Mouse (Mus musculus) naive thymus-derived CD4-positive, alpha-beta T cell, adult 2 months (primary cell): ENCODE results near the gene Rab11fip4.
A peak's percentile ranks its signal among the peaks of the same experiment; 100 is the strongest.

ENCODE experiments used
- DNase-seq: peaks from one replicate; pipeline ENCODE4 v3.0.0-alpha.2; 2011; ENCODE audit warnings: low read depth

The Rab11fip4 gene

DNA sequence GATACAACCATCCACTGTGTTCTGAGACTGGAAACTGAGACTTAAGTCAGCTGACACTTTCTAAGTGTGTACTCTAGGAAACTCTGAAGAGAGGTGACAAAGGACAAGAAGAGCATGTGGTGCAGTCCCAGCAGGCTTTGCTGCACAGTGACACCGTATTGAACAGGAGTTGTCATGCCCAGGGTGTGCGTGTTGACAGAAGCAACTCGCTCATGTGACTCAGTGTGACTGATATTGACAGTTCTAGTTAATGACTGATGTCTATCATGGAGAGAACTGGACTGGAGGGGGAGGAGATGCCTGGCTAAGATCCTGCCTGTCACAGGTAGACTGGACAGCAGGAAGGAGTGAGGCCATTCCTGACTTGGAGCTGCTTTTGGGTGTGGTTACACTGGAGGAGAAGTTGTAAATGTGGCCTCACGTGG lies 63.4 kb downstream of the Rab11fip4 start:
- DNase-seq: peak; percentile 57

DNA sequence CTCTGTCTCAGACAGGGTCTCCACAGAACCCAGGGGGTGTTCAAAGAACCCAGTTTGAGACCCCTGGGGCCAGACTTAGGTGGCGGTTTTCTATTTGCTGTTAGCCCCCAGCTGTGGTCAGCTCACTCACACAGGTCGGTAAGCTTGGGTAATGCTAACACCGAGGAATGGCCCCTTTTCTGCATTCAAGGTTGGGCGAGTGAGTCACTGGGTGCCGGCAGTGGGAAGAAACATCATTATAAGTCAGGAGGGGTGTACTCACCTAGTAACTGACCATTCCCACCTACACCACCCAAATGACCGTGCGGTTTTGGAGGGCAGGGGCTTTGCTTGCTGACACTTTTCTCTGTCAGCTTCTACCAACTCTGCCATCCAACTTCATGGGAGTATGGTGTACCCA lies 64.6 kb downstream of the Rab11fip4 start:
- no peak for DNase-seq

DNA sequence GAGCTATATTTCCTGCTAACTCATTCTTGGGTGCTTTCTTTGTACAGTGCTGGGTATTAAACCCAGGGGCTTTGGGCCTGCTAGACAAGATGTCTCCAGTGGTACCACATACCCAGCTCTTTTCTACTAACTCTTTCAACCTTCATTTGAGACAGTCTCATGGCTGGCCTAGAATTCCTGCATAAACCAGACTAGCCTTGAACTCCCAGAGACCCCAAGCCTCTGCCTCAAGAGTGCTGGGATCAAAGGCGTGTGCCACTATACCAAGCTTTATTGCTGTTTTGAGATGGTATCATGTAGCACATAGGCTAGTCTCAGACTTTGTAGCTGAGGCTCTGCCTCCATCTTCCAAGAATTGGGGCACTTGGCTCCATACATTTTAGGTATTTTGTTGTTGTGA lies 65.5 kb downstream of the Rab11fip4 start:
- DNase-seq: no peak

DNA sequence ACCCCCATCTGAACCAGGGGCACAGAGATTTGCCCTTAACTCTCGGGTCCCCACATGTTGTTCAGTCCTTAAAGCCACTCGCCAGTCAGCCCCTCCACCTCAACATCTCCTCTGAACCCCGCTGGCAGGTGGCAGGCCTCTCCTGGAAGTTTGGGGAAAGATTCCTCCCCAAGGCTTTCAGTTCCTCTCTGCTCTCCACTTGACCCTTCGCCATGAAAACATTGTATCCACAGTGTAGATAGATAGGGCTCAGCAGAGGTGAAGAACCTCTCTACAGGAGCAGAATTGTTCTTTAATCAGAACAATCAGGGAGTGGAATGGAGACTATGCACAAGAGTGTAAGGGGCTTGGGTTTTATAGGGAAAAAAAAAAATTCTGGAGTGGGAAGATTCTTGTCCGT lies 66.0 kb downstream of the Rab11fip4 start:
- no peak for DNase-seq

DNA sequence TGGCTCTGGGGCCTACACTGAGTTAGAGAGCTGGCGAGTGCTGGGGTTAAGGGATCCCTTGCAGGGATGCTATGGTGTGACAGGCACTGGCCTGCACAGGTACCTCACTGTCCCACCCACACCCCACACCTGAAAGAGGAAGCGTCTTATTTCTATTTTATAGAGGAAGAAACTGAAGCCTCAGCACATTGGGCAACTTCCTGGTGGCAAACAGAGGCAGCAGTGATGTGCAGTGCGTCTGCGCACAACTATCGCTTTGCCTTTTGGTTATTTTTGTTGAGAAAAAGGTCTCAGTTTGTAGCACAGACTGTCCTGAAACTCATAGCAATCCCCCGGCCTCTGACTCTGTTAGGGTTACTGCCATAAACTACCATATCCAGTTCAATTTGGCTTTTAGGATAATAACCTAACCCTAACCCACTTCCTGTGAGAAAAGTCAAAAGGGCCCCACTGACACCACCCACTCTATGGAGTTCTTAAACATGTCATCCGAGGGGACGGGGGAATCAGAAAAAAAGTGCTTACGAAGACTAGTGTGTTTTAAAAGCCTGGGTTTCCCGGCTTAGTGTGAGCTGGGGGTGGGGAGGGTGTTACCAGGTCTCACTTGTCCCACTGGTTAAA lies 67.3 kb downstream of the Rab11fip4 start:
- DNase-seq: peak; percentile 83

DNA sequence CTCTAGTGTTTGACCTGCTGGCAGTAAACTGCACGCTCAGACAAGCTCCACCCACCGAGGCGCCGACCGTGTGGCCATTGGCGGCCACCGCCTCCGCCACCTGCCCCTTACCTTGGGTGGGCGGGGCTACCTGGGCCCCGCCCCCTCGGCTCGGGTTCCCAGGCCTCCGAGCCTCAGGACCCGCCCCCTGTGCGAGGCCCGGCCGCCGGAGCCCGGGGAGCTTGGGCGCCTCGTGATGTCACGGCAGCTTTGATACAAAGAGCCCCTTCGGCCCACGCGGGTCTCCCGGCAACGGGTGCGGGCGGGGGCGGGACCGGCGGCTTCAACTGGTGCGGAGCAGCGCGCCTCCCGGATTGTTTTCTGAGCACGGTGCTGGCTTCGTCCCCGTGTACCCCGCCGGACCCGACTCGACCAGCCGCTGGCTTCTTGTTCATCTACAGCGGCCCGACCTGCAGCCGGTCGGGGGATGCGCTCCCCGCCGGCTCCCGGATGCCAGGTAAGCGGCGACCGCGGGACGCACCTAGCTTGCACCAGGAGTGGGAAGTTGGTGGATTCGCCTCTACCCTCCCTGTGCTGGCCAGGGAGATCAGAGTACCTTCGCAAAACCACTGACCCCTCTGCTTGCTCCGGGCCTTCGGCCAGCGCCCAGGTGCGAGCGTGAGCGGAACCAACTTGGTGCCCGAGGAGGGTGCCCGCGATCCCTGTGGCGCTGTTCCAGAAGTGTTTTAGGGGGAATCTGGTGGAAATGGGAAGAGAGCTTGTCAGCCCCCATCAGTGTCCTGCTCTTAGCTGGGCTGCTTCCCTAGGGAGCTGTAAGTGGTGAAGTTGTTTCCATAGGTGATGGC lies 69.6 kb downstream of the Rab11fip4 start:
- peak; percentile 88 for DNase-seq

DNA sequence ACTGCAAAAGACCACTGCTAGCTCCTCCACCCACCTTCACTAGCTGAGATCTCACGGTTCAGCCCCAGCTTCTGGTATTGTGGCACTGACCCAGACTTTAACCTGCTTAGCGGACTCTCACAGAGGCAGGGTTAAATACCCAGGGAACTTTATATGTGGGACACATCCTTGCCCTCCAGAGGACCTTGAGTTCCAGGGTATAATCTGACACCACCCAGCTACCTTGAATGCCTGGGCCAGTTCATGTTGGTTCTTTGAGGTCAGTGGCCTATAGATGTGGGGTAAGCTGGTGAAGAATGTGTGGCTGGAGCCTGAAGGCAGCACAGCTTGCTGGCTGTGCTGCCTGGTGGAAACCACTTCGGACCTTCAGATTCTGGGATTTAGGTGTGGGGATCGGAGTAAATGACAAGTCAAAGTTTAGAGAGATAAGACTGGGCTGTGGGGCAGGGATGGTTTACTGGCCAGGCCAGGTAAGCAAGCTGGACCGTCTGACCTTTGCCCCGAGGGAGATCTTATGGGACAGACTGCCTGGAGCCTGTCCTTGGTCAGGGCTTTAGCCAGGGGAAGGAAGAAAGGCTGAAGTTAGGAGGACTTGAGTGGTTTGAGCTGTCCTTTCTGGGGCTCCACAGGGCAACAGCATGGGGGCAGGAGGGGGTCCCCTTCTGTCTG lies 71.0 kb downstream of the Rab11fip4 start:
- no peak for DNase-seq

DNA sequence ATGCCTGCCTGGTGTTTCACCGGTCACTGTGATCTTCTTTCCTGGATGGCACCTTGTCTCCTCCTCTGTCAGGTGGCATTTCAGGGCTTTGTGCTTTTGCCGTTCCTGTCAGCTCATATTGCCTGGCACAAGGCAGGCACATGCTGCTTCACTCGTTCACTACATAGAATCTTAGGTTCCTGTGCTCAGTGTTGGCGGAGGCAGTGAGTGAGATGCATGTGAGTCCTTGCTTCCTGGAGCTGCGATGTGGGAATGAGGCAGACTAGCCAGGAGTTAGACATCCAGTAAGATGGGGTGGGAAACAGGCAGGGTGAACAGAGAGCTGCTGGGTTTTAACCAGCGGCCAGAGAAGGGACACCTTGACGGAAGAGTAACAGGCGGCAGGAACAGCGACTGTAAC lies 72.1 kb downstream of the Rab11fip4 start:
- DNase-seq: no peak

DNA sequence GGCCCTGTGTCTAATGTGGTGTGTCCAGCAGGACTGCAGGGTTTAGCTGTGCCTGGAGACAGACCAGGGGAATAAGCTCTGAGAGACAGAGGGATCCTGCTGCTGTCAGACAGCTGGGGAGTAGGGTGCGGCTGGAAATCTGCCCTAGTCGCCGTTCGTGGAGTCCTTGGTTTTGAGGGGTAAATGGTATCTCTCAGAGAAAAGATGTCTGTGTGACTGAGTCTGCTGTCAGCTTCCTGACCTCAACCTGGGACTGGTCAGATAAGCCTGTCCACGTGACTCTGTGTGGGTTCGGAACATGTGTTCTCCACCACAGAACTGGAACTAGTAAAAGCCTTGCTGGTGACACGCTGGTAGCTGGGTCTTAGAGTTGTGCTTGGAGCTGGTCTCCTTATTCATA lies 72.6 kb downstream of the Rab11fip4 start:
- no peak for DNase-seq

DNA sequence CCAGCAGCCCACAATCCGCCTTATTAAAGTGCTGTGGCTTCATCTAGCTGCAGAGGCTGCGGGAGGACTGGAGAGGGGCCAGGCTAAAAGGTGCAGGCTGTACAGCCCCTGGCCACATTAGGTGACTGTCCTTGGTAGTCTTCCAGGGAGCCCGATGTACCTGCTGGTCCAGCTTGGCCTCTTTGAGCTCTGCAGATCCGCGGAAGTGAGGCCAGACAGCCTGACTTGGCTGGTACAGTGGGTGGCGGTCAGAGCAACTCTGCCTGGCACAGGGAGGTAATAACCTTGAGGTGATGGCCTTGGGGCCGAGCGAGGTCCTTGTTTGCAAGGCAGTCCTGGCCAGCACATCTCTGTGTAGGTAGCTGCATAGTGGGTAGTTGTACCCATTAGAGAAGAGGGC lies 75.5 kb downstream of the Rab11fip4 start:
- no peak for DNase-seq

DNA sequence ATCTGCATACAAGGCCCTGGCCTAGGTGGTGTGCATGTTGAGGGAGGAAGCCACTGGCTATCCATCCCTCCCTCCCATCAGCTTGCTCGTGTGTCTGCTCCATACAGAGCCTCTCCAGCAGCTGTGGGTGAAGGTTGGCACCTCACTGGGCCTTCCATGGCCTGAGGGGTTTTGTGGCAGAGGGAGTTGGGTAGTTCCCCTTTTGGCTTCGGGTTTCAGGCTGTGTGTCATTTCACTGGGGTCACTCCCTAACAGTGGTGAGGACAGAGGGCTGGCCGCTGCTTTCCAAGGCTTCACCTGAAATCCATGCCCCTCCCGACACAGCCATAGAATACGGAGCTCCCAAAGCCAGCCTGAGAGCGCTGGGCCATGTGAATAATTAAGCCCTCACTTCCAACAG lies 78.2 kb downstream of the Rab11fip4 start:
- DNase-seq: no peak

DNA sequence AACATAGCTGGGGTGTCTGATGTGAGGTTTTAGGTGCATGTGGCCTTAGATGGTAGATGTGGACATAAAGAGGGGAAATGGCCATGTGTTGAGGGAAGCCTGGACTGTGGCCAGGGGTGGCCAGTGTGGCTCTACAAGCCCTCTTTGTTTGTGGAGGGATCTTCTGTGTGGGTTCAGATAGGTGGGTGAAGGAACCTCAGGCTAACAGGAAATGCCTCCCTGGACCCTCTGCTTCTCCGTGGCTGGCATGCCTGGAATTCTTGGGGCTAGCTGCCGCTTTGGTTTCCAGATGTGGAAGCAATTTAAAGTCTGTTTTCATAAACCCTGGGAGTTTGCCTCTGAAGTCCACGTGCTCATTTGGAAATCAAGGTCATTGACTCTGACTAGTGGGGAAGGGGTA lies 78.9 kb downstream of the Rab11fip4 start:
- DNase-seq: no peak

DNA sequence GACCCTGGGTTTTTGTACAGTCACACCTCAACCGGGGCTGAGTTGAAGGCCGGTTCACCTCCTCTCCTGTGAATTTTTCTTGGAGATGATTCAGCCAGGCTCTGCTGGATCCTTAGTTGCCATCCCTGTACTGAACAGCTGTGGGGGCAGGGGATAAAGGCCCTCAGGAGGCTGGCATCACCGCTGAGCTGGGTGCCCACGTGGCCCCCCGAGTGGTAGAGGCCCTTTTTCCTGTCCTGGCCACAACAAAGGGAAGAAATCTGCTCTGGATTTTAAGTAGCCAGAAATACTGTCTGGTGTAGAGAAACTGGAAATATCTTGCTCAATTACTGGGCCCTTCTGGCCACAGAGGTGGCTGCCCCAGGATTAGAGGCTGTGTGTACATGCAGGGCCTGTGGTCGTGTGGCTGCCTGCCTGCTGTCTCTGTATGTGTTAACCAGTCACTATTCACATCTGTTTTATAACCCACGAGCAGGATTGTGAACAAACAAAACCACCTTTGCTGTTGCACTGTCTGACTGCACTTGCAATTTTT lies 79.5 kb downstream of the Rab11fip4 start:
- DNase-seq: peak; percentile 41

DNA sequence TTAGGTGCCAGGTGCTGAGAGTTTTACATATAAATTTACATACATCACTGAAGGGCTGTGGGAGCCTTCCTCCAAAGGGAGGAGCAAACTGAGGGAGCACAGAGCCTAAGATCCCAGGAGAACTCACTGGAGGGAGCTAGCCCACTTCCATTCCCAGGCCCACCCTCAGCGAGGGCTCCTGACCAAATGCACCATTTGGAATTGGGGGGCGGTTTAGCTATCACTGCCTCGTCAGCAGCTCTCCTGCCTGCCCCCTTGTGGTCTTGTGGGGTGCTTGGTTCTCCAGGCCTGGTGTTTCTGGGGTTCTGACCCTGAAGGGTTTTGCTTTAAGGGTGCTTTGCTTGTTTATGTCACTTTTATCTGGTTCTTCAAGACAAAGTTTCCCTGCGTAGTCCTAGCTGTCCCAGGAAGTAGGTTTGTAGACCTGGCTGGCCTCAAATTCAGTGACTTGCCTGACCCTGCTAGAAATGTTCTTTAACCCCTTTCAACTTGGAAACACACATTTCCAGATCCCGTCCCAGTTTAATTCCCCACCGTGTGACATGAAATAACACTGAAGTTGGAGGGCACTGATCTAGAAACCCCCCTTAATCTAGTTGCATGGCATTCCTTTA lies 80.8 kb downstream of the Rab11fip4 start:
- peak; percentile 77 for DNase-seq

DNA sequence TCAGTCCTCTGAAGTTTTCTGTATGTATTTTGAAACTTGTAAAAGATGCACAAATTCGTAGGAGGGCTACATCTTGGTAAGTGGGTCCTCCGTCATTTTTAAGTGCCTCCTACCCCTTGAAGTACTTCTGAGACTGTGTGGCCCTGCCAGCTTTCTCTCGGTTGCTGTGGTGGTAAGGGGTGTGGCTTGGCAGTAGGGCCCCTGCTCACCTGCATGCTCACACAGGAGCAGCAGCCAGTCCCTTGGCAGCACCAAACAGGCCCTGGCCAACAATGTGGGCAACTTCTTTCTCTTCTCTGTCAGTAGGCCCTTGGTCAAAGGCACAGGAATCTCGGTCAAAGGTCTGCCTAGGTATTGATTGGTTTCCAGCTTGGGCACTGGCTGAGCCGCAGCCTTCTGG lies 82.1 kb downstream of the Rab11fip4 start:
- peak; percentile 51 for DNase-seq

DNA sequence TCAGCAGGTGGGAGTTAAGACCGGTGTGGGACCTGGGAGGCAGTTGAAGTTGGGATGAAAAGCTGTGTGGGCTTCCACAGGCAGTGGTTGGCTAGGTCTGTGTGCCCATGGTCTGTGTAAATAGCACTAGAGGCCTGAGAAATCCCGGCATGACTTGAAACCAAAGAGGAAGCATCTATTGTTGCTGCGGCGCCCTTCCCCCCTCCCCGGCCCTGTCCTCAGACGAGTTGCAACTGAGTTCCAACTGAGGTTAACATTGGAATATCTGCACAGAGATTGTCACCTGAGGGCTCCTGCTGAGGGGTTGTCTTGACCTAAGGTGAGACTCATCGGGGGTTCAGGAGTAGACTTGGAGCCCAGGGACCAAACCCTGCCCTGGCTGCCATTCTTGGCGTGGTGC lies 82.7 kb downstream of the Rab11fip4 start:
- DNase-seq: peak; percentile 28

DNA sequence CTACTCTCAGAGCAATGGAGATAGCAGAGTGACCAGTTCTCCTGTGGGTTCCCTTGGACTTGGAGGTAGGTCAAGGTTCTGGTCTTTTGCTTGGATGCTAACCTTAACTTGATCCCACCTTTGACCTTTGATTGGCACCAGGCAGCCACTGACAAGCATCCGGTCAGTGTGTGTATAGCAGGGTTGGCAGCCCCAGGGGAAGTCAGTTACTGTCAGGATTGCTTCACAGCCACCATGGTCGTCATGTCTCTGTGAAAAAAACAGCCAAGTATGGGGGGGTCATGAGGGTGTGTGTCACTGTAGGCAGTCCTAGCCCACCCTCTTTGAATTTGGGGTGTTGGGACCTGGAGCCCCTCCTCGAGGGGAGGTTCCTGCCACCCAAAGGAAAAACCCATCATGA lies 83.2 kb downstream of the Rab11fip4 start:
- no peak for DNase-seq

DNA sequence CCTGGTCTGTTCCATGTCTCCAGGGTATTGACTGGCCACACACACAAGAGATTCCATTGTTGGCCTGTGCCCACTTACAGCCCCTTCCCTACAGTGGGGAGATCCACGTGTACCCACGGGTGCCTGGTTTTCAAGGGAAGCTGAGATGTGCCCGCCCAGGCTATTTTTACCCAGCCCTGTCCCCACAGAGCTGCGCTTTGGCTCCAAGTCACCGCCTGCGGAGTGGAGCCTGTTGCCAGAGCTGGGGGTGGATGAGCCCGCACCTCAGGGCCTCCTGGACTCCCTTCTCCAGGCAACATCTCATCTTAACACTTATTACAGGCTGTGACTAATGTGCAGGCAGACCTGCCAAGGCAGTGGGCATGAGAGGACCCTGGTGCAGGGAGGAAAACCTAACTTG lies 83.6 kb downstream of the Rab11fip4 start:
- DNase-seq: no peak

DNA sequence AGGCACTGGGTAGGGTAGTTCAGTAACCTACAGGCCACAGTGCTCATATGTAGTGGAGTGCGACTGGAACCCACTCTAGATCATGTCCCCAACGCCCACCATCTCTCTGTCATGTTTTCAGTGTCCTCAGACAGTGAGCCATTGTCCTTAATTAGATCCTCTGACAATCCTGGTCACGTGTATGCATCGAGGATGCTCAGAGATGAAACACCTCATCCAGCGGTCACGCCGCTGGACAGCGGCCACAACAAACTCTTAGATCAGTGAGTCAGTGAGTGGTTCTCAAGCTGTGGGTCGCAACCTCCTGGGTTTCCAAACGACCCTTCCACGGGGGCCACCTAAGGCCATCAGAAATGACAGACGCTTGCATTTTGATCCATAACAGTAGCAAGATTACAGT lies 84.3 kb downstream of the Rab11fip4 start:
- no peak for DNase-seq

DNA sequence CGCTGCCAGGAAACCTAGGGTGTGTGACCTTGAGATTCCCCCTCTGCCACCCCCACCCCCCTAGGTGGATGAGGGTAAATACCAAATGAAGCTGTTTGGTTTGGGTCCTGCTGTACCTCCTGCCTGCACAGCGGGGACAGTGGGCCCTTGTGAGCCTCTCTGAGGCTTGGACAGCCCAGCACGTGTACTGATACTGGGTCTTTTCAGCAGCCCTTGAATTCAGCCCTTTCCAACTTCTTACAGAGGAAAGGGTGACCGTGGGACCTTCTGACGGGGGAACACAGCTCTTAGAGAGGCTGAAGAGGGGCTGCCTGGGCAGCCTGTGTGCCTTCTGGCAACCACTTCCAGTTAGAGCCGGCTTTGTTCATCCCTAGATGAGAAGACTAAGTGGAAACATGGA lies 85.0 kb downstream of the Rab11fip4 start:
- DNase-seq: no peak

DNA sequence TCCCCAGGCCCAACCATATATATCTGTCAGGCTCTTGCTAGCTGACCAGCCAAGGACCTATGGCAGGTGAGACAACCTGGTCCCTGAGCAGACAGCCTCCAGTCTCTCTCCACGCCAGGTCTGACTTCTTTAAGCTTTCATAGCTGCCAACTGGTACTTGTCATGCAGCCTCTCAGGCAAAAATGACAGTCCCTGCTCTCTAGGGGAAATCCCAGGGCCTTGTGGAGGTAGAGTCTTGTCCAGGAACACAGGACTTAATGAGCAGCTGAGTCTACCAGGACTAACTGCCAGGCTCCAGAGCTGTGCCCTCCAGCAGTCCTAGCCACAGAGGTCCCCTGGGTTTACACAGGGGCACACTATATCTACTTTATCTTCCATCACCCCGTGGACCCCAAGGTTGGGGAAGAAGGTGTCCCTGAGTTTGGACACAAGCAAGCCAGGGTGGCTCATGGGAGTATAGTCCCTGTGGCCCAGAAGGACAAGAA lies 85.5 kb downstream of the Rab11fip4 start:
- no peak for DNase-seq

DNA sequence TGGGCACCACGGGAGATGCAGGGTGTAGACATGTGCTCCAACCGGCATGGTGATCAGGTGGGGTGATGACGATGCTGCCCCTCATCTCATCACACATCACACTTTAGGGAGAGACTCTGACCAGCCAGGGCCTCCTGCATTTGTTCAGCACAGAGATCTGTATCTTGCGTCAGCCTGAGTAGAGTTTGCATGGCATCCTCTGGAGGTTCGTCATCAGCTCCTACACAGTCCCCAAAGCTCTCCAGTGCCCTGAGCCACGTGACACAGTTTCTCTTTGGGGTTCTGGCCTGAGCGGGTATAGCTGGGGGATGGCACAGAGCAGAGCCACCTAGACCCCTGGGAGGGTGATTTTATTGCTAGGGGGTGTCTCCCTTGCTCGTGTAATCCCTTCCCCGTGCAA lies 86.4 kb downstream of the Rab11fip4 start:
- DNase-seq: no peak
